Mouse (Mus musculus) olfactory bulb, adult 2 months (tissue): ENCODE data around the gene Iqgap1. TPM values are rescaled to one million over a fixed set of nuclear protein-coding genes. Genes with fewer than 3 reads are reported as not detected.

ENCODE experiments used
- H3K27ac ChIP-seq: fragments of 200-500 bp; 2 replicates; pipeline ENCODE4 v1.5.1; 2012; ENCODE audit warnings: low read depth, low read length; ENCODE audit not compliant: insufficient read depth
- H3K4me1 ChIP-seq: fragments of 200-500 bp; 2 replicates; pipeline ENCODE4 v1.6.1; 2012; ENCODE audit warnings: low read length; ENCODE audit not compliant: control insufficient read depth, insufficient read depth
- H3K4me3 ChIP-seq: fragments of 200-500 bp; 2 replicates; pipeline ENCODE4 v1.5.1; 2012; ENCODE audit warnings: mild to moderate bottlenecking, low read depth, low read length, moderate library complexity; ENCODE audit not compliant: insufficient read depth
- CTCF ChIP-seq: fragments of 200-500 bp; IDR thresholded peaks from 2 replicates; pipeline ENCODE4 v1.5.1; 2012; ENCODE audit warnings: low read depth, mild to moderate bottlenecking, low read length, moderate library complexity; ENCODE audit not compliant: insufficient read depth
- POLR2A ChIP-seq: fragments of 200-500 bp; IDR thresholded peaks from 2 replicates; pipeline ENCODE4 v1.6.1; 2012; ENCODE audit warnings: mild to moderate bottlenecking, low read depth, low read length, moderate library complexity; ENCODE audit not compliant: insufficient read depth
- WGBS: fragments of 180-500 bp; shearing (Covaris S2); methylation state at CpG from one replicate; pipeline ENCODE4 v1.1.7; 2018; 5-methylcytosine and 5-hydroxymethylcytosine counted together
- polyA plus RNA-seq: library from polyadenylated mRNA; stranded (reverse); fragments of >200 nt; gene quantifications from 2 replicates; pipeline ENCODE4 v1.2.4, GENCODE M21; 2012; ENCODE audit warnings: low replicate concordance; ENCODE audit not compliant: missing spikeins, insufficient read depth, insufficient read length

Gene Iqgap1
- polyA plus RNA-seq, 1 experiment: not detected

DNA sequence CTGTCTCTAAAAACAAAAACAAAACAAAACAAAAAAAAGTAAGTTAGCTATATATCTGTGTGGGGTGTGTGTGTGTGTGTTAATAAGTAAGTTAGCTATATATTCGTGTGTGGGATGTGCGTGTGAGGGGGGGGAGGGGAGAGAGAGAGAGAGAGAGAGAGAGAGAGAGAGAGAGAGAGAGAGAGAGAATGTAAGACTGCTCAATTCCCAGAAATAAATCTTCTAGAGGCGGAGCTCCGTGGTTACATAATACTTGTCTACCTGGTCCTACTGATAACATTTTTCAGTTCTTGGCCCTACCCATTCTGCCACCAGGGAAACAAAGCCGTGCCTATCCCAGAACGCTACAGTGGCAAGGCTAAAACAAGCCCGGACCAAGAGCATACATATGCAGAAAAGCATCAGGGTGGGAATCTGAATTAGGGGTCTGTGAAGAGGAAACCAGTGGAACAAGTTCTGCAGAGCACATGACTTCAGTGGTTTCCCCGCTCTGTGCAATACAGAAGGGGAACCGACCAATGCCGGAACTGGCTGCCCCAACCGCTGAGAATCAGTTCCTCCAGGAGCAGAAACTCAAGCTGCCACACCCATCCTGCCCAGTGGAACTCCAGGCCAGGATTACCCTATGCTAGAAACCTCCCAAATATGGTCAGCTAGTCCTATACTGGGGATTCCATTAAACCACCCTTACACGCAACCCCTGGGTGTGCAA is 46.7 kb downstream of the Iqgap1 start:
- 78% methylated on average over 12 of the region's 12 CpGs for WGBS
- Histone ChIP-seq H3K4me1 (peaks cover 16% of the 10 kb centered on the region), H3K27ac (no peak overlapping the region), H3K4me3 (no peak overlapping the region)
- TF ChIP-seq POLR2A: no peak
- TF ChIP-seq CTCF: no peak

DNA sequence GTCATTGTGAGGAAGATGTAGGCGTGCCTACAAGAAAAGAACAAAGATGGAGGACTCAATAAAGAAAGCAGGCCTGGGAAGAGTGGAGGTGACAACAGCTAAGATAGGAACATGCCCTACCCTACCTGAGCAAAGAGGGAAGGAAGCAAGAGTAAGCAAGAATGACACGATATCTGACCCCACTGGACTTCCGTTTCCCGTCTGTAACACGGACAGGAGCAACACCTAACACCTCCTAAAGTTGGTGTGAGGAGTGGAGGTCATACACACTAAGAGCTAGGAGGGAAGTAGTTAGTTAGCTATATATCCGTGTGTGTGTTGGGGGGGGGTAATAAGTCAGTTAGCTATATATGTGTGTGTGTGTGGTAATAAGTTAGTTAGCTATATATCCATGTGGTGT is 47.4 kb downstream of the Iqgap1 start:
- no peak overlapping the region for H3K27ac ChIP-seq
- H3K4me3 ChIP-seq: no peak overlapping the region
- TF ChIP-seq POLR2A: no peak
- no peak for TF ChIP-seq CTCF
- peaks cover 20% of the 10 kb centered on the region for H3K4me1 ChIP-seq
- 92% methylated on average over 6 of the region's 6 CpGs for WGBS

DNA sequence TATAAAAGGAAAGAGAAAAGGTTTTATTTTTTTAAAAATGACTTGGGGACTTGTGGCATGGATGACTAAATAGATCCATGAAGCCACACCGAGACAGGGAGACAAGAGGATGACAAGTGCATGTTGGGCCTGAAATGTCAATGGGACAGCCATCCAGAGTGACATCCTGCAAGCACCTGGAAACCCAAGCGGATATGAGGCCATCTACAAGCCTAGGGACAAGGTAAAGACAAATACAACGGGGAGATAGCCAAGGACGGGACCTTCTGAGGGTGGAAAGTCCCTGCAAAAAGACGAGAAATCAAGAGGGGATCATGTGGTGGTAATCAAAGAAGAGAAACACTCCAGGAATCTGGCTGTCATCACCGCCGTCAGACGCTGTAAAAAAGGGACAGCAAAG is 48.6 kb downstream of the Iqgap1 start:
- WGBS: 79% methylated on average over 8 of the region's 8 CpGs
- Histone ChIP-seq H3K4me3 (no peak overlapping the region), H3K4me1 (peaks cover 20% of the 10 kb centered on the region), H3K27ac (no peak overlapping the region)
- TF ChIP-seq POLR2A (no peak), CTCF (no peak)

DNA sequence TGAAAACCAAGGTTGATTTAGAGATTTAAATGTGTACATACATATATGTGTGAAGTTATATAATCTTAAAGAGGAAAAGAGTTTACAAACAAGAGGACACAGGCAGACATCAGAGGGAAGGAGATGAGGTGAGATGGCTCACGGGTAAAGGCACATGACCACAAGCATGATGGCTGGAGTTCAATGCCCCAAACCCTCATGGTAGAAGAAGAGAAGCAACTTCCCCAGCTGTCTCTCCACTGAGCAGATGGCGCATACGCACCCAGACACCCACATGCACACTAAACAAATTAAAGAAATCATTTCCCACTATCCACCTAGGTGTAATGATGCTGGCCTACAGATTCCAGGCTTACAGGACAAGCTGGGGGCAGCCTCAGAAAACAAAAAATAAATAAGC is 49.7 kb downstream of the Iqgap1 start:
- peaks cover 16% of the 10 kb centered on the region for H3K4me1 ChIP-seq
- WGBS: 88% methylated on average over 3 of the region's 3 CpGs
- H3K4me3 ChIP-seq: no peak overlapping the region
- TF ChIP-seq CTCF (no peak), POLR2A (no peak)
- H3K27ac ChIP-seq: no peak overlapping the region

DNA sequence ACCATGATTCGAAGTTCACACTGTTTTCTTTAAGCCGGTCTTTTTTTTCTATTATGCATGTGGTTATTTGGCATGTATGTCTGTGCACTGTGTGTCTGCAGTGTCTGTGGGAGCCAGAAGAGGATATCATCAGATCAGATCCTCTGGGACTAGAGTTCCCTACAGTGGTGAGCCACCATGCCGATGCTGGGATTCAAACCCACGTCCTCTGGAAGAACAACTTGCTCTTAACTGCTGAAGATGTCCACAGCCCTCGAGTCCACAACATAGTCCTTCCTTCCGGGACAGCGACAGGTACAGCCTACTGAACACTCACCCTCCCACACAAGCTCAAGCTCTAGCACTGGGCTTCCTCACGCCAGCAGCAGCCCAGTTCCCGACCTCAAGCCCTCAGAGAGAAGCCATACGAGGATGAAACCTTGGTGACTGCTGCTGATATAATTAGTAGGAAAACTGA is 50.3 kb downstream of the Iqgap1 start:
- Histone ChIP-seq H3K27ac (no peak overlapping the region), H3K4me1 (peaks cover 16% of the 10 kb centered on the region), H3K4me3 (no peak overlapping the region)
- 85% methylated on average over 10 of the region's 10 CpGs for WGBS
- TF ChIP-seq CTCF (no peak), POLR2A (no peak)

DNA sequence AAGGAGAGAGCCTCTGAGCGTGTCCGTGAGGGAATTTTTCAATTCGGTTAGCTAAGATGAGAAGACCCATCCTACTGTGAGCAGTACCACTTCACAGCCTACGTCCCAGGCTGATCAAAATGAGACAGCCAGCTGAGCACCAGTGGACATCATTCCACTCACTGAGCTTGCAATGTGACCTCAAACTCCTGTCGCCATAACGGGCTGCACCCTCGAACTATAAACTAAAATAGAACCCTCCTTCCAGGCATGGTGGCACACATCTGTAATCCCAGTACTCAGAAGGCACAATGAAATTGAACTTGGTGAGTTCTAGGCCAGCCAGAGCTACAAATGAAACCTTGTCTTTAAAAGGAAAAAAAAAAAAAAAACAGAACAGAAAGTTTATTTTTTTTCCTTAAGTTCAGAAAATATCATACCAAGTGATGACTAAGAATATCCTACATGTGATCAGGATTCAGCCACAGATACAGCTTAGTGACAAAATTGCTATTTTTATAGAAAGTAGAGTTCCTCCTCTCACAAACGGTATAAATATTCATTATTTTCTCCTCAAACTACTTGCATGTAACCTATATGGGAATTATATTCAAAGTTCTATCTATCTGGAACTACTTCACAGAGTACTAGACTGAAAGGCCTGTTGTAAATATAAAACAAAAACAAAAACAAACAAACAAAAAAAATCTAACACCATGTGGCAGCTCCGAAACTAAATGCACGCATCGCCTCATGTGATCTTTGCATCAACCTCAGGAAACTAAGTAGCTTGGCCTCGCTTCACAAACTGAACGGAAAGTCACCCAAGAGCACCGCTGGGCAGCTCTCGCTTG is 50.9 kb downstream of the Iqgap1 start:
- Histone ChIP-seq H3K4me3 (no peak overlapping the region), H3K4me1 (peaks cover 16% of the 10 kb centered on the region), H3K27ac (peak overlapping the region; percentile 51)
- TF ChIP-seq POLR2A: no peak
- TF ChIP-seq CTCF: no peak
- WGBS: 73% methylated on average over 15 of the region's 15 CpGs

DNA sequence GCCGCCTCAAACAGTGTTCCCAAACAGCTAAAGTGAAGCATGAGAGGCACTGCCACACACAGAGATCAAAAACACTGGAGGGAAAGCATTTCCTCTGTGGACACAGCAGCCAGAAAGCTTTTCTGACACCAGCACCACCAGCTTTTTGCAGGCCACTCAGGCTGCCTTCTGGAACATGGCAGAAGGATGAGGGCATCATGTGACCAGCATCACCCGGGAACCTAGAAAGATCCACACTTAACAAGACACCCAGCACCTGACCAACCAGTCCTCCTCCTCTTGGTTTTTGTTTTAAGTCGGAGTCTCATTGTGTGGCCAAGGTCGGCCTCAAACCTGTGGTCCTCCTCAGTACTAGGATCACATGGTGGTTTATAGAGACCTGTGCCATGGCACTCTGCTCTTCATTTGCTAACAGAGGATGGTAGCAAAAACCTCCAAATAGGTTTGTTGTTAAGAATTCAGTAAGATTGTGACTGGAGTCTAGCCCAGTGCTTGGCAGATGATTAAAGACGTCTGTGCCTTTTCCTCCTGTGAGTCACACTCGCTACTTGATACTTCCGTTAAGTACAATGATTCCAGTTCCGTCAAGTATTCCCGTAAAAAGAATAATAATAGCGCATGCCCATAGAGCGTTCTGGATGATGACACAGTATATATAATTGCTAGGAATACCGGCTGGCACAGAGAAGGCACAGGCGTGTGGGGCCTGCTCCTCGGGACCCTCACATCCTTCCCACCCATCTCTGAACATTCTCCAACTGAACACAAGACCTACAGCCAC is 51.8 kb downstream of the Iqgap1 start:
- no peak overlapping the region for H3K4me3 ChIP-seq
- H3K27ac ChIP-seq: peak overlapping the region; percentile 57
- TF ChIP-seq POLR2A: no peak
- no peak for TF ChIP-seq CTCF
- 39% methylated on average over 14 of the region's 14 CpGs for WGBS
- peaks cover 11% of the 10 kb centered on the region for H3K4me1 ChIP-seq

DNA sequence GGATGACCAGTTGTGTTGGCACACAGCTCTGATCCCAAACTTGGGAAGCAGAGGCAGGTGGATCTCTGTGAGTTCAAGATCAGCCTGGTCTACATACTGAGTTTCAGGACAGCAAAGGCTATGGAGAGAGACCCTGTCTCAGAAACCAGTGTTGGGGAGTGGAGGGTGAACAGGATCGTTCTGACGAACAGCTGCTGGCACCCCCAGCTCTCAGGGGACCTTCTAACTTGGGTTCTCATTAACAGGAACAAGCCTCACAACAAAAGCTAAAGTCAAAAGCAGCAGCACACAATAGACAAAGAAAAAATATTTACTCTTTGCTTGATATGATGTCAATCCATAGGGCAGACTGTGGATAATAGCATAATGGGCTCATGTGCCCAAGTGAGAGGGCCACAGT is 55.3 kb downstream of the Iqgap1 start:
- WGBS: 91% methylated on average over 2 of the region's 2 CpGs
- TF ChIP-seq CTCF: no peak
- TF ChIP-seq POLR2A: no peak
- H3K27ac ChIP-seq: no peak overlapping the region
- H3K4me1 ChIP-seq: peaks cover 17% of the 10 kb centered on the region
- no peak overlapping the region for H3K4me3 ChIP-seq

DNA sequence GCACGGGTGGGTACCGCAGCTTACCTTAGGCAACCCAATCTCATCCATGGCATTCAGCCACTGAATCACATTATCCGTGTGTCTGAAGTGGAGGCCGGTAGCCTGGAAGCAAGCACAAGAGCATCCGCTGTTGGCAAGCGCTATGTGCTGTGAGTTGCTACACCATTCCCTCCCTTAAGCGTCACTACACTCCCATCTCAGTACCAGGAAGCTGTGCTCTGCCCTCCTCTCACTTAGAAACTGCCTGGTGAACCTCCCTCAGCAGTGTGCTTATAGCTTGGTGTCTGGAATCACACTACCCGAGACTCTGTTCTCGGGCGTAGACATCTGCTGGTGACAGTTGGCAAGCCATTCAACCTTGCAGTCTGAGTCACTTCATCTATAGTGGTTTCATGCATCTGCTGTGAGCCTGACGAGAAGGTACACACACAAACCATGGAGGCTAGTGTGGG is 58.9 kb downstream of the Iqgap1 start:
- Histone ChIP-seq H3K4me1 (peaks cover 18% of the 10 kb centered on the region), H3K4me3 (no peak overlapping the region), H3K27ac (no peak overlapping the region)
- TF ChIP-seq POLR2A: no peak
- TF ChIP-seq CTCF: no peak
- 40% methylated on average over 11 of the region's 11 CpGs for WGBS
